Mouse (Mus musculus): ENCODE results near the gene Hist1h3c. TPM values are rescaled to one million over a fixed set of nuclear protein-coding genes. Genes with fewer than 3 reads are reported as not detected.
"Not testable (repeated sequence)": the region's sequence is repeated elsewhere in the genome, so short reads cannot be mapped to it uniquely, and the experiment has no call there.

Gene Hist1h3c
- polyA plus RNA-seq, 1 experiment from 2014 or later = 1.6 TPM

DNA sequence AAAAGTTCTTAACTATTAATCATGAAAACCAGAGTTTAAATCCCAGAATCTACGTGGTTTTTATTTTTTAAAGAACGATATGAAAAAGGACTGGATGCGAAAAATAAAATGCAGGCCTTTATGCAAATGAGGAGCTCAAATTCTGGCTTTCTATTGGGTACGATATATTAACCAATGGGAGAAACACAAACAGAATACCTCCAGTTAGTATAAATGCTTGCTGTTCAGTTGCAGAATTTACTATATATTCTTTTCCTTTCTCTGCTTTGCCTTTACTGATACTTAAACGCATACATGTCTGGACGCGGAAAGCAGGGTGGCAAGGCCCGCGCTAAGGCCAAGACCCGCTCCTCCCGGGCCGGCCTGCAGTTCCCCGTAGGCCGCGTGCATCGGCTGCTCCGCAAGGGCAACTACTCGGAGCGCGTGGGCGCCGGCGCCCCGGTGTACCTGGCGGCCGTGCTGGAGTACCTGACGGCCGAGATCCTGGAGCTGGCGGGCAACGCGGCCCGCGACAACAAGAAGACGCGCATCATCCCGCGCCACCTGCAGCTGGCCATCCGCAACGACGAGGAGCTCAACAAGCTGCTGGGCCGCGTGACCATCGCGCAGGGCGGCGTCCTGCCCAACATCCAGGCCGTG, 5.6 kb upstream of the Hist1h3c start, which contains the start of gene Hist1h2ab:
Hist1h2ab (plus strand) TSS at position 288 of the 639 bp plus-strand sequence.
- WGBS = under 1% methylated on average over 21 of the region's 47 CpGs
- not testable (repeated sequence) for H3K27me3 ChIP-seq (replicated peaks; ENCODE audit: control insufficient read depth, insufficient read depth, low read length); H3K36me3 ChIP-seq (ENCODE audit: control insufficient read depth, insufficient read depth); H3K9me3 ChIP-seq (ENCODE audit: control insufficient read depth, low read length)
- Histone ChIP-seq H3K4me2 (ENCODE audit: low read length) (peak within 1 kb of the TSS; percentile 74), H3K9ac (replicated peaks; ENCODE audit: low read depth, low read length) (peak within 1 kb of the TSS; percentile 57), H3K4me1 (replicated peaks; ENCODE audit: control insufficient read depth, insufficient read depth, low read length) (peaks cover 14% of the 10 kb centered on the region), H3K4me3 (replicated peaks; ENCODE audit: low read length) (peak within 1 kb of the TSS; percentile 51), H3K27ac (ENCODE audit: low read length) (peak within 1 kb of the TSS; percentile 96)
- ATAC-seq = peak; percentile 50

DNA sequence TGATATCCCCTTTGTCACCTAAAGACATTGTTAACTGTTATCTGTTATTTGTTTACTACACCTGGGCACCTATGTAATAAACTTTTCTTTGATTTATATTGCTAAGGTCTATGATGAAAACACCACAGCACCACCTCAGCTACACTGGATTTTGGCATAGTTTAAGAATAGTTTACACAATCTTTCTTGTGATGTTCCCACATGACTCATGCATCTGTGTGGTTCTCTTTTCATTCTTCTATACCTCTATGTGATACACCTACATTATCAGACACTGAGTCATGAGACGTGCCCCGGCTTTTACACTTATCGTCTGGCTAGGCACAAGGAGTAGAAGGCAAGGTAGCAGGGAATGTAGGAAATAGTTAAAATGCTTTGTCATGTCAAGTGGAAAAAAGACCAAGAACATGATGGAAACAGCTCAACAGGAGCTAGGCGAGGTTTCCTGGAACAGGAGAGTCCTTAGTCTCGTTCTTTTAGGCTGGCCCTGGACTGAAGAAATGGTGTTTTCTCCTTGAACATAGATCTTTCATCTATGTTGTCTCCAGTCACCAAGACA, 4.2 kb upstream of the Hist1h3c start:
- WGBS = 95% methylated on average over 5 of the region's 5 CpGs
- Histone ChIP-seq H3K36me3 (ENCODE audit: control insufficient read depth, insufficient read depth) (no peaks in the 10 kb centered on the region), H3K27me3 (replicated peaks; ENCODE audit: control insufficient read depth, insufficient read depth, low read length) (no peaks in the 10 kb centered on the region), H3K27ac (ENCODE audit: low read length) (no peak overlapping the region), H3K4me1 (replicated peaks; ENCODE audit: control insufficient read depth, insufficient read depth, low read length) (peaks cover 14% of the 10 kb centered on the region), H3K9ac (replicated peaks; ENCODE audit: low read depth, low read length) (no peak overlapping the region), H3K4me3 (replicated peaks; ENCODE audit: low read length) (no peak overlapping the region), H3K9me3 (ENCODE audit: control insufficient read depth, low read length) (no peaks in the 10 kb centered on the region), H3K4me2 (ENCODE audit: low read length) (no peak overlapping the region)
- ATAC-seq = no peak

DNA sequence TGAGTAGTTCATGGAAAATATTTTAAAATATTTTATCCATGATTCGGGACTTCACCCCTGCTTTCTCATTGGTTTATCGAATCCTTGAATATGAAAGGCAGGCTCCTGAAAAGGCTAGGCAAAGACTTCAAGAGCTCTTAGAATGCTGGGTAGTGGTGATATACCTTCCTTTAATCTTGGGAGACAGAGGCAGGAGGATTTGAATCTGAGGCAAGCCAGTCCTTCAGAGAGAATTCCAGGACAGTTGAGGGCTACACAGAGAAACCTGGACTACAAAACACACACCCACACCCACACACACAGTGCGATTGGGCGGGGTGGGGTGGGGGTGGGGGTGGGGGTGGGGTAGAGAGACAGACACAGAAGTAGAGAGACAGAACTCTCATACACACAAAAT, 2.5 kb upstream of the Hist1h3c start:
- Histone ChIP-seq H3K4me1 (replicated peaks; ENCODE audit: control insufficient read depth, insufficient read depth, low read length) (peaks cover 14% of the 10 kb centered on the region), H3K36me3 (ENCODE audit: control insufficient read depth, insufficient read depth) (no peaks in the 10 kb centered on the region), H3K27me3 (replicated peaks; ENCODE audit: control insufficient read depth, insufficient read depth, low read length) (no peaks in the 10 kb centered on the region), H3K9me3 (ENCODE audit: control insufficient read depth, low read length) (no peaks in the 10 kb centered on the region), H3K4me3 (replicated peaks; ENCODE audit: low read length) (no peak overlapping the region), H3K4me2 (ENCODE audit: low read length) (peak overlapping the region; percentile 17), H3K27ac (ENCODE audit: low read length) (peak overlapping the region; percentile 75), H3K9ac (replicated peaks; ENCODE audit: low read depth, low read length) (no peak overlapping the region)
- WGBS = 9% methylated on average over 4 of the region's 4 CpGs
- no peak for ATAC-seq

DNA sequence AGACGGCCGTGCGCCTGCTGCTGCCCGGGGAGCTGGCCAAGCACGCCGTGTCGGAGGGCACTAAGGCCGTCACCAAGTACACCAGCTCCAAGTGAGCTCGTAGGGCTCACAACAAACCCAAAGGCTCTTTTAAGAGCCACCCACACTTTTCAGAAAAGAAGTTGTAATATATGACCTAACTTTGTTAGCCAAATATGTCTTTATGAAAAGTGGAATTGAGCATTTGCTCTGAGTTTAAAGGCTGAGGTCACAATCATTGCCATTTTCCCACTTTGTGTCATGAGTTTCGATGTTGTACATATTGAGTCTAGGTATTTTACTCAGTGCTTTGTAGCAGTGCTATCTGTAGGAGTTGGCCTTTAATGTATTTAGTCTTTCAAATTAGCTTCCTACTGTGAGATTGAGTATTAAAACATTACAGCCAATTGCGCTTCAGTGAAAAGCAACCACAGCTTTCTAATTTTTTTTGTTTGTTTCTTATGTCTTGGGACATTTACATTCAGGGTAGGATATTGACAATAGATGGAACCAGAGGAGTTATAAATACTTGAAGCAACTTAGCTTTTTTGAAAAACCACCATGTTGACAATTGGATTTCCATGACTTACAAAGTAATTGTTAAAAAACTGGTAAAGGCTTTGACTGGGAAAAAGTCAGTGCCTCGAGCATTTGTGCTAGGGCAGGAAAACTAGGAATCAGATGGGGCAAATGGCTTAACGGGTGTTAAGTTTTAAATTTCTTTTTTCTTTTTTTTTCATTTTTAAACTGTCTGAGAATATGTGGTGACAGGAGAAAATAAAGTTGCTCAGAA, 1.9 kb upstream of the Hist1h3c start:
- peak overlapping the region; percentile 96 for H3K27ac ChIP-seq (ENCODE audit: low read length)
- H3K9ac ChIP-seq (replicated peaks; ENCODE audit: low read depth, low read length) = peak overlapping the region; percentile 49
- H3K27me3 ChIP-seq (replicated peaks; ENCODE audit: control insufficient read depth, insufficient read depth, low read length) = no peaks in the 10 kb centered on the region
- H3K4me2 ChIP-seq (ENCODE audit: low read length) = peak overlapping the region; percentile 84
- peaks cover 12% of the 10 kb centered on the region for H3K4me1 ChIP-seq (replicated peaks; ENCODE audit: control insufficient read depth, insufficient read depth, low read length)
- H3K9me3 ChIP-seq (ENCODE audit: control insufficient read depth, low read length) = no peaks in the 10 kb centered on the region
- no peaks in the 10 kb centered on the region for H3K36me3 ChIP-seq (ENCODE audit: control insufficient read depth, insufficient read depth)
- 2% methylated on average over 10 of the region's 13 CpGs for WGBS
- peak overlapping the region; percentile 46 for H3K4me3 ChIP-seq (replicated peaks; ENCODE audit: low read length)
- ATAC-seq = no peak

DNA sequence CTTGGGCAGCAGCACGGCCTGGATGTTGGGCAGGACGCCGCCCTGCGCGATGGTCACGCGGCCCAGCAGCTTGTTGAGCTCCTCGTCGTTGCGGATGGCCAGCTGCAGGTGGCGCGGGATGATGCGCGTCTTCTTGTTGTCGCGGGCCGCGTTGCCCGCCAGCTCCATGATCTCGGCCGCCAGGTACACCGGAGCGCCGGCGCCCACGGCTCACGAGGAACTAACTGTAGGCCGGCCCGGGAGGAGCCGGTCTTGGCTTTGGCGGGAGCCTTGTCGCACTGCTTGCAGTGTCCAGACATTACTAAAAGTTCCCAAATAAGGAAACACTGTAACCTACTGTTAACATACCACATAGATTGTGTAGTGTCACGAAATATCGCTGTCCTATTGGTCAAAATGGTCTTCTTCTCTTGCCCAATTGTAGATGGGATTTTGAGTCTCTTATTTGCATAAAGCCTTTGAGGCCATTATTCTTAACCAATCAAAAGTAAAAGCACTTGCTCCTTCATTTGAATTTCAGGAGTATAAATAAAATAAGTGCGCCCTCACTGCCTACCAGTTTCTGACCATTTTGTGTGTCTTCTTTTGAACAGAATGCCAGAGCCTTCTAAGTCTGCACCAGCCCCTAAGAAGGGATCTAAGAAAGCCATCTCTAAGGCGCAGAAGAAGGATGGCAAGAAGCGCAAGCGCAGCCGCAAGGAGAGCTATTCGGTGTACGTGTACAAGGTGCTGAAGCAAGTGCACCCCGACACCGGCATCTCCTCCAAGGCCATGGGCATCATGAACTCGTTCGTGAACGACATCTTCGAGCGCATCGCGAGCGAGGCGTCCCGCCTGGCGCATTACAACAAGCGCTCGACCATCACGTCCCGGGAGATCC, 1.0 kb upstream of the Hist1h3c start, which contains the start of gene Hist1h2bb:
Hist1h2bb (plus strand) TSS at position 534 of the 880 bp plus-strand sequence.
- ATAC-seq = peak; percentile 92
- WGBS = under 1% methylated on average over 38 of the region's 58 CpGs
- Histone ChIP-seq H3K4me2 (ENCODE audit: low read length) (peak within 1 kb of the TSS; percentile 84), H3K4me3 (replicated peaks; ENCODE audit: low read length) (peak within 1 kb of the TSS; percentile 46), H3K27ac (ENCODE audit: low read length) (peak within 1 kb of the TSS; percentile 96), H3K9ac (replicated peaks; ENCODE audit: low read depth, low read length) (peak within 1 kb of the TSS; percentile 56)
- not testable (repeated sequence) for H3K36me3 ChIP-seq (ENCODE audit: control insufficient read depth, insufficient read depth); H3K9me3 ChIP-seq (ENCODE audit: control insufficient read depth, low read length); H3K27me3 ChIP-seq (replicated peaks; ENCODE audit: control insufficient read depth, insufficient read depth, low read length); H3K4me1 ChIP-seq (replicated peaks; ENCODE audit: control insufficient read depth, insufficient read depth, low read length)

DNA sequence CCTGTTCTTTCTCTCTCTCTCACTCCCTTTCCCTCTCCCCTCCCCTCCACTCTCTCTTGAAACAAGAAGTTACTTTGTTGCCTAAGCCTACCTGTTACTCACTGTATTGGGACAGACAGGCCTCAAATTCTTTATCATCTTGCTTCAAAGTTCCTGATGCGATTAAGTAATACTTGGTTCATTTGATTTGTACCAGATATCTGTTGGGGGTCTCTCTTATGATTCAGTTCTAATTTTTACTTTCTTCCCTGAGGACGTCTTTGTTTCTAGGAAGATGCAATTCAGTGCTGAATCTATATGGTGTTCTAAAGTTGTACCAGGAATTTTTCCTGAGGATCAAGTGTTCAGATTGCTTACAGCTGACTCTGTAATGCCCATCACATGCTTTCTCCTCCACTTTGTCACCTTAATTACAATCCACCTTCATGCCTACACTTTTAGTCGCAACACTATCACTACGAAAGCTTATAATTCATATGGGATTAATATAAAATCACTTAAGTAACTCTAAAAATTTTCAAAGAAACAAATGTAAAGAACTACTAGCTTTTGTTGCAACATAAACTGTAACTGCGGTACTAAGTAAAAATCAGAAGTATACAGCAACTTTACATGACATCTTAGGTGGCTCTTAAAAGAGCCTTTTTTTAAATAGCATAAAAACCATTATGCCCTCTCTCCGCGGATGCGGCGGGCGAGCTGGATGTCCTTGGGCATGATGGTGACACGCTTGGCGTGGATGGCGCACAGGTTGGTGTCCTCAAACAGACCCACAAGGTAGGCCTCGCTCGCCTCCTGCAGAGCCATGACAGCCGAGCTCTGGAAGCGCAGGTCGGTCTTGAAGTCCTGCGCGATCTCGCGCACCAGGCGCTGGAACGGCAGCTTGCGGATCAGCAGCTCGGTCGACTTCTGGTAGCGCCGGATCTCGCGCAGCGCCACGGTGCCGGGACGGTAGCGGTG, 701 bp downstream of the Hist1h3c start:
- no peaks in the 10 kb centered on the region for H3K27me3 ChIP-seq (replicated peaks; ENCODE audit: control insufficient read depth, insufficient read depth, low read length)

DNA sequence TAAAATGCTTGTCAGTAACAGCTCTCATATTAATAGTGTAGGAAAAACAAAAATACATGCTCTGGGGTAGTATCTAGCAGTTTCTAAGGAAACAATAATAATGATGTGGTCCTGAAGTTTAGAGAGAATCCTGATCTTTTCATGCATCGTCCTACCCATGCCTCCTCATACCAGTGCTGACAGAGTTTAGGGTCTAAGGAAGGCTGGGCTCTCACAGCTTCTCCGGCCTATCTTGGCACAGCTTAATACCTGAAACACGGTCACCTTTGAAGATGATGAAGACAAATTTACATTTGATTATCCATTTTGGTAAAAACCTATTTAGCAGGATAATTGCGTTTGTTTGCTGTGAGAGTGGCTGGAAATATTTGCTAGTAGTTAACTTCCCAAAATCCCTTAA, 1.4 kb downstream of the Hist1h3c start:
- Histone ChIP-seq H3K27ac (ENCODE audit: low read length) (no peak overlapping the region), H3K9me3 (ENCODE audit: control insufficient read depth, low read length) (no peaks in the 10 kb centered on the region), H3K9ac (replicated peaks; ENCODE audit: low read depth, low read length) (no peak overlapping the region), H3K27me3 (replicated peaks; ENCODE audit: control insufficient read depth, insufficient read depth, low read length) (no peaks in the 10 kb centered on the region), H3K4me1 (replicated peaks; ENCODE audit: control insufficient read depth, insufficient read depth, low read length) (peaks cover 19% of the 10 kb centered on the region), H3K4me3 (replicated peaks; ENCODE audit: low read length) (no peak overlapping the region), H3K4me2 (ENCODE audit: low read length) (no peak overlapping the region; the same call in 1 of the 2 replicates), H3K36me3 (ENCODE audit: control insufficient read depth, insufficient read depth) (no peaks in the 10 kb centered on the region)
- ATAC-seq = no peak
- 26% methylated on average over 4 of the region's 4 CpGs for WGBS

More for the DNA sequence above, 701 bp downstream of the Hist1h3c start:
- Histone ChIP-seq H3K9me3 (ENCODE audit: control insufficient read depth, low read length) (no peaks in the 10 kb centered on the region), H3K4me1 (replicated peaks; ENCODE audit: control insufficient read depth, insufficient read depth, low read length) (peaks cover 19% of the 10 kb centered on the region), H3K27ac (ENCODE audit: low read length) (no peak overlapping the region), H3K36me3 (ENCODE audit: control insufficient read depth, insufficient read depth) (no peaks in the 10 kb centered on the region), H3K9ac (replicated peaks; ENCODE audit: low read depth, low read length) (no peak overlapping the region), H3K4me3 (replicated peaks; ENCODE audit: low read length) (peak overlapping the region; percentile 22), H3K4me2 (ENCODE audit: low read length) (peak overlapping the region; percentile 84)
- under 1% methylated on average over 18 of the region's 36 CpGs for WGBS
- no peak for ATAC-seq

DNA sequence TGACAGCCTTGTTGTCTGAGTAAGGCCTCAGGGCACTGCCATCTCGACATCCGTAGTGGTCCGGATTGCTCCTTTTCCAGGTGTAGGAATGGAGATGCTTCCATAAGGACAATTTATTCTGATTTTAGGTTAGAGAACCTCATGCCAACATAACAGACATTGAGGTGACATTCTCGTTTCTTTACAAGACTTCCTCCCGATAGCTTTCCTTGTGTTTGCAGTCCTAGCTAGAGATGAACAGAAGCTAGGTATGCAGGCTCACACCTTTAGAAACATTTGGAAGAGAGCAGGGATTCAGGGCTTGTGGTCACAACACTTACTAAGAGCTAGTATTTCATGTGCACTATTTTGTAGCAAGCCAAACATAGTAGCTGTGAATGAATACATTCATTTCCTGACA, 2.2 kb downstream of the Hist1h3c start:
- no peak for ATAC-seq
- H3K9ac ChIP-seq (replicated peaks; ENCODE audit: low read depth, low read length) = no peak overlapping the region

More for the DNA sequence above, 2.2 kb downstream of the Hist1h3c start:
- Histone ChIP-seq H3K4me2 (ENCODE audit: low read length) (no peak overlapping the region), H3K4me1 (replicated peaks; ENCODE audit: control insufficient read depth, insufficient read depth, low read length) (peaks cover 21% of the 10 kb centered on the region), H3K9me3 (ENCODE audit: control insufficient read depth, low read length) (no peaks in the 10 kb centered on the region), H3K4me3 (replicated peaks; ENCODE audit: low read length) (no peak overlapping the region), H3K27me3 (replicated peaks; ENCODE audit: control insufficient read depth, insufficient read depth, low read length) (no peaks in the 10 kb centered on the region), H3K27ac (ENCODE audit: low read length) (no peak overlapping the region), H3K36me3 (ENCODE audit: control insufficient read depth, insufficient read depth) (no peaks in the 10 kb centered on the region)
- 80% methylated on average over 5 of the region's 5 CpGs for WGBS
